Mouse (Mus musculus): ENCODE data around the gene Pbx1. TPM values are rescaled to one million over a fixed set of nuclear protein-coding genes. Genes with fewer than 3 reads are reported as not detected.

Gene Pbx1
- total and polyA plus RNA-seq, 3 experiments = 0.10 TPM; not detected in 2

- TF ChIP-seq UBTF (IDR thresholded peaks at IDR 0.05; ENCODE audit: borderline replicate concordance, insufficient read depth, low read depth, low read length) = no peak
- no peak for TF ChIP-seq KAT2A (conservative IDR thresholded peaks at IDR 0.05; ENCODE audit: low read depth, low read length)
- no peaks in the 10 kb centered on the region for H3K9me3 ChIP-seq (replicated peaks; ENCODE audit: insufficient read depth, low read length)
- H3K4me3 ChIP-seq (ENCODE audit: control insufficient read depth in 1 of 2, insufficient read depth in 1 of 2, low read depth in 2 of 2, low read length in 2 of 2) = no peak overlapping the region
- DNase-seq (ENCODE audit: low read depth, low spot score) = no peak
- H3K9ac ChIP-seq (ENCODE audit: control insufficient read depth, low read depth, low read length, poor library complexity, severe bottlenecking) = no peak overlapping the region
- no peaks in the 10 kb centered on the region for H3K79me2 ChIP-seq (ENCODE audit: control insufficient read depth, insufficient read depth, low read length, poor library complexity)
- H3K4me1 ChIP-seq (ENCODE audit: control insufficient read depth in 1 of 2, insufficient read depth in 2 of 2, low read length in 2 of 2) = no peaks in the 10 kb centered on the region
- H3K36me3 ChIP-seq (ENCODE audit: control insufficient read depth in 1 of 2, insufficient read depth in 2 of 2, low read length in 2 of 2) = no peaks in the 10 kb centered on the region
- no peaks in the 10 kb centered on the region for H3K27me3 ChIP-seq (ENCODE audit: control insufficient read depth in 1 of 2, insufficient read depth in 2 of 2, low read length in 2 of 2)
- no peak overlapping the region for H3K27ac ChIP-seq (ENCODE audit: control insufficient read depth, low read depth, low read length)
Measured at GRCm38 (mm10) chr1:168169791-168170190, 262.3 kb downstream of the Pbx1 start.

DNA sequence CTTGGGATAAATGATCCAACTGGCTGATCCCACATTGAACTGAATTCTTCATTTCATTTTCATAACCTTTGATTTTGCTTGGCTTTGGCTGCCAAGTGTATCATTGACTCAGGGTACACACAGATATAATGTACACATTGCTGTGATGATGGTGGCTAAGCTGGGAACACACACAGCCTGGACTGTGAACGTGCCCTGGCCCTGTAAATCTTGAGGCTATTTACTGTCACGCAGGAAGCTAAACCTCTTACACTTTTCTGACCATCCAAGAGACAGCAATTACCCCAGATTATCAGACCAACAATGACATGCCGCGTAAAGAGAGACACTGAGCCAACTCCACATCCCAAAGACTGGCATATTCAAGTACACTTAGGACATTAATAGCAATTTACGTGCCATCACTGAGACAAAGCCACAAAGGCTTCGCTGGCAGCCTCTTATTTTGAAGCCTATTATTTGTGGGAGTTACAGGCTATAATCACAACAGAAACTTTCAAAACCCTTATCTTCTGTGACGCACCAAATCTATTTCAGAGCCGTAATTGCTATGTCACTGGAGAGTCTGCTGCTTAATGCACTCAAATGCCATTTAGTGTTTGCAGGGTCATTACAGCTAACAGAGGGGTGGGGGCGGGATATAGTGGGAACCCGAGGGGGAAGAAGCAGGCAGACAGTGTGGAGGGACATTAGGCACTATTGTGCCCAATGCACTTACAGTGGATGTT lies 262.9 kb downstream of the Pbx1 start:
- DNase-seq (ENCODE audit: low read depth, low spot score) = no peak
- Histone ChIP-seq H3K27me3 (ENCODE audit: control insufficient read depth in 1 of 2, insufficient read depth in 2 of 2, low read length in 2 of 2) (no peaks in the 10 kb centered on the region), H3K36me3 (ENCODE audit: control insufficient read depth in 1 of 2, insufficient read depth in 2 of 2, low read length in 2 of 2) (no peaks in the 10 kb centered on the region), H3K9ac (ENCODE audit: control insufficient read depth, low read depth, low read length, poor library complexity, severe bottlenecking) (no peak overlapping the region), H3K79me2 (ENCODE audit: control insufficient read depth, insufficient read depth, low read length, poor library complexity) (no peaks in the 10 kb centered on the region), H3K9me3 (replicated peaks; ENCODE audit: insufficient read depth, low read length) (no peaks in the 10 kb centered on the region), H3K27ac (ENCODE audit: control insufficient read depth, low read depth, low read length) (no peak overlapping the region), H3K4me3 (ENCODE audit: control insufficient read depth in 1 of 2, insufficient read depth in 1 of 2, low read depth in 2 of 2, low read length in 2 of 2) (no peak overlapping the region), H3K4me1 (ENCODE audit: control insufficient read depth in 1 of 2, insufficient read depth in 2 of 2, low read length in 2 of 2) (no peaks in the 10 kb centered on the region)
- no peak for TF ChIP-seq RAD21 (IDR thresholded peaks at IDR 0.05; ENCODE audit: low read depth, low read length)
- no peak for TF ChIP-seq TAL1 (IDR thresholded peaks at IDR 0.05; ENCODE audit: low read length)
- no peak for TF ChIP-seq USF1 (IDR thresholded peaks at IDR 0.05; ENCODE audit: low read depth, low read length)
- no peak for TF ChIP-seq RCOR1 (IDR thresholded peaks at IDR 0.05; ENCODE audit: low read depth, low read length)
- TF ChIP-seq GATA1 (IDR thresholded peaks at IDR 0.05; ENCODE audit: low read depth, low read length) = no peak
- no peak for TF ChIP-seq JUND (IDR thresholded peaks at IDR 0.05; ENCODE audit: low read depth, low read length)
- no peak for TF ChIP-seq SIN3A (IDR thresholded peaks at IDR 0.05; ENCODE audit: low read length)
- no peak for TF ChIP-seq MAZ (IDR thresholded peaks at IDR 0.05; ENCODE audit: low read depth, low read length)

DNA sequence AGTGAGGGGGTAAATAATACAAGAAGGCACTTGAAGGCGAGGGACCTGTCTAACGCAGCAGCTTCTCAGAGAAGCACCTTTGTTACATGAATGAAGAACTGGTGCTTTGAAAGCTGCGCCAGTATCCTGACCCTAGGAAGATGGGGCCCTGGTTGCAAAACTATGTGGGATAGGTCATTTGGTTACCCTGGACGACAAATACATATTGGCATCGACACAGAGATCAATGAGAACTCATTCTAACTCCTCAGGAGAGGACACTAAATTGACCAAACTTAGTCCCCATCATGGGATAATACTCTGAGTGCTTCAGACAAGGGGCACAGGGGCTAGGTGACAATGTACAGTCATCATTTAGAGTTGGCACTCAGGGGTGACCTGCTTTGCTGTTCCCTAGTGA lies 264.3 kb downstream of the Pbx1 start:
- no peaks in the 10 kb centered on the region for H3K27me3 ChIP-seq (ENCODE audit: control insufficient read depth in 1 of 2, insufficient read depth in 2 of 2, low read length in 2 of 2)
- no peak for DNase-seq (ENCODE audit: low read depth, low spot score)
- H3K4me3 ChIP-seq (ENCODE audit: control insufficient read depth in 1 of 2, insufficient read depth in 1 of 2, low read depth in 2 of 2, low read length in 2 of 2) = no peak overlapping the region
- no peaks in the 10 kb centered on the region for H3K79me2 ChIP-seq (ENCODE audit: control insufficient read depth, insufficient read depth, low read length, poor library complexity)
- no peak overlapping the region for H3K9ac ChIP-seq (ENCODE audit: control insufficient read depth, low read depth, low read length, poor library complexity, severe bottlenecking)
- H3K27ac ChIP-seq (ENCODE audit: control insufficient read depth, low read depth, low read length) = no peak overlapping the region
- H3K4me1 ChIP-seq (ENCODE audit: control insufficient read depth in 1 of 2, insufficient read depth in 2 of 2, low read length in 2 of 2) = no peaks in the 10 kb centered on the region
- TF ChIP-seq ZC3H11A (IDR thresholded peaks at IDR 0.05; ENCODE audit: low read depth, low read length) = no peak
- TF ChIP-seq POLR2A (IDR thresholded peaks at IDR 0.05; ENCODE audit: control insufficient read depth in 1 of 2, insufficient read depth in 1 of 2, low read depth in 1 of 2, low read length in 2 of 2, poor library complexity in 1 of 2) = no peak
- no peak for TF ChIP-seq UBTF (IDR thresholded peaks at IDR 0.05; ENCODE audit: borderline replicate concordance, insufficient read depth, low read depth, low read length)
- H3K9me3 ChIP-seq (replicated peaks; ENCODE audit: insufficient read depth, low read length) = no peaks in the 10 kb centered on the region
- no peaks in the 10 kb centered on the region for H3K36me3 ChIP-seq (ENCODE audit: control insufficient read depth in 1 of 2, insufficient read depth in 2 of 2, low read length in 2 of 2)

Measured in MEL (cell line).